Mouse (Mus musculus) spleen, postnatal 4 days (tissue): ENCODE data around the gene Nemp2.
A peak's percentile ranks its signal among the peaks of the same experiment; 100 is the strongest.

Experiments used
- DNase-seq, 2 experiments: peaks; one replicate each; pipeline ENCODE4 v3.0.0; 2022; ENCODE audit warnings: low spot score in 2 of 2

The Nemp2 gene

GRCm38 (mm10) chr1:52630248-52630936 lies at the start of gene Nemp2:
Gene Nemp2 (plus strand): TSS chr1:52630703.
- peak; percentile 91 to 98 for DNase-seq

- DNase-seq, result no peak
These were observed 48.8 kb upstream of the Nemp2 start for GRCm38 (mm10) chr1:52581744-52582143.

- DNase-seq, result no peak
These were observed 47.6 kb upstream of the Nemp2 start for GRCm38 (mm10) chr1:52582866-52583265.

- no peak for DNase-seq
These were observed 33.4 kb upstream of the Nemp2 start for GRCm38 (mm10) chr1:52596982-52597646.

- DNase-seq, result peak in 1 of 2 experiments; percentile 40
These were observed 32.7 kb upstream of the Nemp2 start for GRCm38 (mm10) chr1:52597761-52598160.

GRCm38 (mm10) chr1:52598361-52598760 lies 32.1 kb upstream of the Nemp2 start:
- DNase-seq, result no peak

GRCm38 (mm10) chr1:52601496-52601895 lies 29.0 kb upstream of the Nemp2 start:
- DNase-seq, result no peak

GRCm38 (mm10) chr1:52607700-52608099 lies 22.8 kb upstream of the Nemp2 start:
- no peak for DNase-seq

- no peak for DNase-seq
These were observed 22.0 kb upstream of the Nemp2 start for GRCm38 (mm10) chr1:52608486-52608885.

GRCm38 (mm10) chr1:52618217-52618616 lies 12.3 kb upstream of the Nemp2 start:
- no peak for DNase-seq

GRCm38 (mm10) chr1:52620442-52620841 lies 10.1 kb upstream of the Nemp2 start:
- DNase-seq, result no peak

- peak in 1 of 2 experiments; percentile 26 for DNase-seq
These were observed 415 bp downstream of the Nemp2 start for GRCm38 (mm10) chr1:52630937-52631299.

- DNase-seq, result no peak
These were observed 1.1 kb downstream of the Nemp2 start for GRCm38 (mm10) chr1:52631570-52631969.

- no peak for DNase-seq
These were observed 3.7 kb downstream of the Nemp2 start for GRCm38 (mm10) chr1:52634251-52634650.

- no peak for DNase-seq
These were observed 5.4 kb downstream of the Nemp2 start for GRCm38 (mm10) chr1:52635932-52636331.

- no peak for DNase-seq
These were observed 7.6 kb downstream of the Nemp2 start for GRCm38 (mm10) chr1:52638101-52638500.

GRCm38 (mm10) chr1:52639090-52639489 lies 8.6 kb downstream of the Nemp2 start:
- no peak for DNase-seq

GRCm38 (mm10) chr1:52640266-52640665 lies 9.8 kb downstream of the Nemp2 start:
- no peak for DNase-seq

- no peak for DNase-seq
These were observed 10.2 kb downstream of the Nemp2 start for GRCm38 (mm10) chr1:52640736-52641135.

GRCm38 (mm10) chr1:52648153-52649027 lies 17.9 kb downstream of the Nemp2 start:
- DNase-seq, result peak; percentile 61 to 74

GRCm38 (mm10) chr1:52650066-52650465 lies 19.6 kb downstream of the Nemp2 start:
- no peak for DNase-seq

GRCm38 (mm10) chr1:52652601-52653253 lies 22.2 kb downstream of the Nemp2 start:
- DNase-seq, result no peak
